Mouse (Mus musculus): ENCODE data around the gene Itga9.

The Itga9 gene

DNA sequence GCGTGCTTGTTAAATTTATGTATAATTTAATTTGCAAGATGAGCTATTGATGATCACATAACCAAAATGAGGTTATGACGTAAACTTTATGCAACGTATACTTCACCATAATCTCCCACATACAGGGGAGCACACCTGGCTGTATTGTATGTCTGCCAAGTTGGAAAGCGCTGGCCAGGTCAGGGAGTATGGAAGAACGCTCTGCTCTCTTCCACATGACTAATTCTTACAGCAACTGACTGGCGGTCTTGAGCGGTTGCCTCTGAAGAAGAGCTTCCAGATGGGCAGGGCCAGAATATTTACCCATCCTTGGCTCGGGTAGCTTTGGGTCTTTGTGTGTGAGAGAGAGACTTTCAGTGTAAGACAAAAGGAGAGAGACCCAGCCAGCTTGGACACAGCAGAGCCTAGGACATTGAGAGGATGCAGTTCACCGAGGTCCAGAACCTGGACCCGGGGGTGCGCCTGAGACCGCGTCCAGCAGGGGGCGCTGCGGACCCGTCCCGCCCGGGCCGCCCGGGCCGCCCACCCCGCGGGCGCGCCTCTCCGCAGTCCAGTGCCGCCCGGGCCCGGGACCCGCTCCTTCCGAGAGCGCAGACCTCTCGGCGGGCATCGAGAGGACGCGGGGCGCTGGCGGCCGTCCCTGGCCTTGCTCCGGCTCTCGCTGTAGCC, at the start of gene Itga9:
Gene Itga9, plus strand, starts transcription at position 543 of the 669 bp plus-strand sequence.
- peak; percentile 89 to 91 for DNase-seq

DNA sequence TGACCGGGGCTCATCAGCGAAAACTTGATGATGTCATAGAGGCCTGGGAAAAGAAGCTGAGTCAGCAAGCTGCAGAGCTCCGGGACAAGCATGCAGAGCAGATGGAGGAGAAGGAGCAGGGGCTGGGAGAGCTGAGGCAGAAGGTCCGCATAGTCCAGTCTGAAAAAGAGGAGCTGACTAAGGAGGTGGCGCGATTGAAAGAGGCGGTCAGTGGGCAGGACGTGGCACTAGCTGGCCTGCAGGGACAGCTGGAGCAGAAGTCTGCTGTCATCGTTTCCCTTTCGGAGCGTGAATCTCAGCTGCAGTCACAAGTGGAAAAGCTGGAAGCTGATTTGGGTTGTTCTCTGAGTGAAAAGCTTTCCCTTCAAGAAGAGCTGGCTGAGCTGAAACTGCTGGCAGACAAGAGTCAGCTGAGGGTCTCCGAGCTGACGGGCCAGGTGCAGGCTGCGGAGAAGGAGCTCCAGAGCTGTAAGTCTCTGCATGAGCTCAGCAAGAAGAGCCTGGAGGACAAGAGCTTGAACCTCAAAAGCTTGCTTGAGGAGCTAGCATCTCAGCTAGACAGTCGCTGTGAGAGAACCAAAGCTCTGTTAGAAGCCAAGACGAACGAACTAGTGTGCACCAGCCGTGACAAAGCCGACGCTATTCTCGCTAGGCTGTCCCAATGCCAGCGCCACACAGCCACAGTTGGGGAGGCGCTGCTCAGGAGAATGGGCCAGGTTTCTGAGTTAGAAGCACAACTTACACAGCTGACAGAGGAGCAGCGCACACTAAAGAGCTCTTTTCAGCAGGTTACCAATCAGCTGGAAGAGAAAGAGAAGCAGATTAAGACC, 49.3 kb upstream of the Itga9 start:
- peak in 1 of 2 experiments; percentile 70 for DNase-seq

DNA sequence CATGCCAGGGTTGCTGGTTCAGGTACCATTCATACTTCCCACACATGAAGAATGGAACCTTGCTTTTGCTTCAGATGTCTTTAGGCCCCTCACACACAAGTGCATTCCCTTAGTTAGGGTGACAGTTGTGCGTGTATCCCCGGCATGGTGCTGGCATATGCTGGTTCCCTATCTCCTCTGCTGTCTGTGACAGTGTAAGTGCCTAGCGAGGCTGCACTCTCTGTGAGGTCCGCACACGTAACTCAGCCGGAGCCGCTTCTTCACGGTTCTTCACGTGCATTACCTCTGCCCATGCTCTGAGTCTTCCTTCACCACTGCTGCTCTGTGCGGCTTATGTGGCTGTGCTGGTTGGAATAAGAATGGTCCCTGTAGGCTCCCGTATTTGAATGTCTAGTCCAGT, 43.1 kb upstream of the Itga9 start:
- no peak for DNase-seq

DNA sequence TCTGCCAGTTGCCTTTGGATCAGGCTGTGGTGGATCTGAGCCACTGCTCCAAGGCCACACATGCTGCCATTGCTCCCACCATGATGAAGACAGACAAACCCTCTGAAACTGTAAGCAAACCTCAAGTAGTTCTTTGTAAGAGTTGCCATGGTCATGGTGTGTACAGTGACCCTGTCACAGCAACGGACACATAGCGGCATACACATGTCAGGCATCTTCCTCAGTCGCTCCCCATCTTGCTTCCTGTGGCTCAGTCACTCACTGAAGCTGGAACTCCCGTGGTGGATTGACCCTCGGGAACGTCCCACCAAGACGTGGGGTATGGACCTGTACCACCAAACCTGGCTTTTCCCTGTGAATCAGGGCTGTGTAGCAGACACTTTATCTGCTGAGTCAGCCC, 42.6 kb upstream of the Itga9 start:
- DNase-seq, result no peak

- no peak for DNase-seq
Measured at GRCm38 (mm10) chr9:118564696-118565095, 41.8 kb upstream of the Itga9 start.

- no peak for DNase-seq
Measured at GRCm38 (mm10) chr9:118569328-118569727, 37.2 kb upstream of the Itga9 start.

DNA sequence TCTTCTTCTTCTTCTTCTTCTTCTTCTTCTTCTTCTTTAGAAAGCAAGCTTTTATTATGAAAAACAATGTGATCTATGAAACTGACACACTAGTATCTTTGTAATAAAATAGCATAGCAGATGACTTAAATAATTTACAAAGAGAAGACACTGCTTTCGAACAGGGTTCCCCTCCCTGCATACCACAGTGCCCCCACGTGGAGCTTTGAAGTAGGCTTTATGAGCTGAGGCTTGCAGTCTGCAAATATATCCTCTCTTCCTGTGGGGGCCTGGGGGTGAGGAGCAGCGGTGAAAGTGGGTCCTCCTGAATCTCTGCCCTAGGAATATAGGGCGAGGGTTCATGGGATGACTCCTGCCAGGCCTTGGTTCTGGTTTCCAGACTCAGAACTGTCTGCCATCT, 35.6 kb upstream of the Itga9 start:
- DNase-seq, result no peak

- DNase-seq, result no peak
Measured at GRCm38 (mm10) chr9:118571701-118572100, 34.8 kb upstream of the Itga9 start.

GRCm38 (mm10) chr9:118574911-118575310, 31.6 kb upstream of the Itga9 start:
- DNase-seq, result no peak

DNA sequence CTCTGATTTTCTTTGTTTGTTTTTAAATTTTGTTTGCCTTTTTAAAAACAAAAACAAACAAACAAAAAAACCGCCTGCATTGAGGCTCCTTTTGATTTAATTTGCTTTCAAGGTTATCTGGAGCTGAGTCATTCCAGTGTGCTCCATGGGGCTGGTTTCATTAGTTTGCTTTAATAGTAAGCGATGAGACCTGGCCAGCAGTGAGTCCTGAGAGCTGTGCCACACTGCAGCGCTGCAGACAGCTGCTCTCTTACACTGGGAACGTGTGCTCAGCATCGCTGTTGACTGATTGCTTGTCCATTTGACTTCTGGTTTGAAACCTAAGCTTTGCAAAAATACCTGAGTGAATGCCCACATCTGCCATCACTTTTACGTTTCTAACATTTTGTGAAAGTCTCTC, 26.1 kb upstream of the Itga9 start:
- DNase-seq, result peak in 1 of 2 experiments; percentile 2

DNA sequence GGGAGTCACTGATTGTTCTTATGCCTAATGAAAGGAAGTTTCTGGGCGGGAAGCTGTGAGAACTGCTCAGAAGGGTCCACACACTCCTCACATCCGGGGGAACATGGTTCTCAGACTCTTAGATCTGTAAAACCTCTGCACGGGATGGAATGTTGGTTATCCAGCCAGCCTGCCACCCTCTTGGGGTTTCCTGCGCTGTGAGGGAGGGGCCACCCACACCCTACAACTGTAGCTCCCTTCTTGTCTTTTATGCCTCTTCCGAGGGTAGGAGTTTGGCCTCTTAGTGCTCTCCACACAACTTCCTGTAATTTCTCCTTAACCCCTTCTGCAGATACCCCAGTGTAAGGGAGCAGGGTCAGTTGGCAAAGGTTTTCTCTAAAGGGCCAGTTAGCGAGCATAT, 23.7 kb upstream of the Itga9 start:
- peak in 1 of 2 experiments; percentile 17 for DNase-seq

- DNase-seq, result no peak
Measured at GRCm38 (mm10) chr9:118584838-118585237, 21.7 kb upstream of the Itga9 start.

- peak in 1 of 2 experiments; percentile 9 for DNase-seq
Measured at GRCm38 (mm10) chr9:118585998-118586397, 20.5 kb upstream of the Itga9 start.

DNA sequence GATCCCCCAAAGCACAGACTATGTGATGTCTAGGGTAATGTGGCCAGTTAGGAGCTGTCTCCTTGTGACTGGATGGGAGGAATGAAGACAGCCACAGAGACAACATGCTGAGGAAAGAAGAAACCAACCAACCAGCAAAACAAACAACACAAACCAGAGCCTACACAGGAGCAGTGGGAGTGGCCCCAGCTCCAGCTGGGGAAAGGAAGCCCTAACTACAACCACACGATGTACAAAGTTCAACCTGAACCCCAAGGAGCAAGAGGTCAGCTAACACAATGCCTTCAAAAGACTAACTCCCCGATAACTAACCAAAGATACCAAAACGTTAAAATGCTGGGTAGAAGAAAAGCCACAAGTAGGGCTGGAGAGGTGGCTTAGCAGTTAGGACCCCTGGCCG, 19.4 kb upstream of the Itga9 start:
- no peak for DNase-seq

GRCm38 (mm10) chr9:118589249-118589648, 17.2 kb upstream of the Itga9 start:
- peak in 1 of 2 experiments; percentile 17 for DNase-seq

DNA sequence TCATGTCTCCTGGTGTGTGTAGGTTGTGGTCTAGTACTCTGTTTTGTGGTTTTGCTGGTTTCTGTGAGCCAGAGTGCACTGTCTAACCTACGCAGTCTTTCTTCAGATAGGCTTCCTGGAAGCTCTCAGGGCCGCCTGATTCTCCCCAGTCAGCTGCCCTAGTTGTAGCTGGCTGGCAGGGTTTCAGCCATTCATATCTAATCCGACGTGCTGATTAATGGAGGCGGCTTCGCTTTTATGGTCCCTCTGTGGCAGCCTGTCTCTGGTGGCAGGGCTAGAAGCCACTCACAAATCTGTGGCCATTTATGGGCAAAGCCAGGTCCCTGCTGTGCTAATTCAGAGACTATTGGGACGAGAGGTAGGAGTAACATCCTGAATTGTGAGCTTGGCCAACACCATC, 16.3 kb upstream of the Itga9 start:
- DNase-seq, result peak in 1 of 2 experiments; percentile 21

DNA sequence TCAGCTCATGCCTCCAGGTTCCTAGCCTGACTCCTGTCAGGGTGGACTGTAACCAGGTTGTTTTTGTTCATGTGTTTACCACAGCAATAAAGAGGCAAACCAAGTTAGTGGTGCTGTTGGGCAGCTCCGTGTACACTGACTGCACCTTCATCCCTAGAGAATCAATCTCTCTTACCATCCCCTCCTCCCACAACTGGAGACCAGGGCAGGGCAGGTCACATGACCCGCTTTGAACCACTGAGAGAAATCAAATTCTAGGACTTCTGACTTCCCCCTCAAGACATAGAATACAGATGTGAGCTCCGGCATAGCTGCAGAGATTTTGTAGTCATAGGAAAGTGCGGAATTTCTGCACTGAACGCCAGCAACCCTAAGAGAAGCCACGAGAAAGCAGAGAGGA, 14.9 kb upstream of the Itga9 start:
- DNase-seq, result peak in 1 of 2 experiments; percentile 8

GRCm38 (mm10) chr9:118592585-118593249, 13.8 kb upstream of the Itga9 start:
- DNase-seq, result peak; percentile 72 to 76

- DNase-seq, result no peak
Measured at GRCm38 (mm10) chr9:118593443-118593842, 13.0 kb upstream of the Itga9 start.

DNA sequence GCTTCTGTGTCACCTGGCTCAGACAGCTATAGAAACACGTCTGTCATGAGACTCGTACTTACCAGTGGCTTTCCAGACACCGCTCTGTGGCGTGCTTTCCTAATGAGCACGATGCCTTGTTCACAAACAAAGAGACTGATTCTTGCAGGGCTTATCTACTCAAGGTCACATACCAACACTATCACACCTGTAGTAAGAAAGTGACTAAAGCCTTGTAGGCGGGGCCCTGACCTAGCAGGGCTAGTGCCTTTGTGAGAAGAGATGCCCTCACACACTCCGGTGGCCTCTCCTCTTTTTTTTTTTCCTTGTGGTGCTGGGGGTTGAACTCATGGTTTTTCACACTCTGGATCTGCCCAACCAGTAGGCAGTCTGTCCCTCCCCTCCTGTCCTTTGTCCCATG, 9.7 kb upstream of the Itga9 start:
- DNase-seq, result no peak

DNA sequence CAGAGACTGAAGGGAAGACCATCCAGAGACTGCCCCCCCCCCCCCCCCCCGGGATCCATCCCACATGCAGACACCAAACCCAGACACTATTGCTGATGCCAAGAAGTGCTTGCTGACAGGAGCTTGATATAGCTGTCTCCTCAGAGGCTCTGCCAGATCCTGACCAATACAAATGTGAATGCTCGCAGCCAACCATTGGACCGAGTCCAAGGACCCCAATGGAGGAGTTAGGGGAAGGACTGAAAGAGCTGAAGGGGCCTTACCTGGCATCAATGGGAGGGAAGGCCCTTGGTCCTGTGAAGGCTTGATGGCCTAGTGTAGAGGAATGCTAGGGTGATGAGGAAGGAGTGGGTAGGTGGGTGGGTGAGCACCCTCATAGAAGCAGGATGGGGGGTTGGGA, 6.1 kb upstream of the Itga9 start:
- peak in 1 of 2 experiments; percentile 27 for DNase-seq

- no peak for DNase-seq
Measured at GRCm38 (mm10) chr9:118602576-118602975, 3.9 kb upstream of the Itga9 start.

GRCm38 (mm10) chr9:118606817-118607371, 404 bp downstream of the Itga9 start:
- peak; percentile 56 to 62 for DNase-seq

Data from lung, postnatal 4 days (tissue).